Mouse (Mus musculus) kidney, embryonic 15.5 days (tissue): ENCODE data around the gene Vmn1r10. TPM values are rescaled to one million over a fixed set of nuclear protein-coding genes. Genes with fewer than 3 reads are reported as not detected.

ENCODE experiments used
- ATAC-seq: fragments of 200-750 bp; cut with Nextera tagmentation; replicated peaks from 2 replicates; pipeline ENCODE4 v1.8.0; 2017; ENCODE audit warnings: moderate TSS enrichment; ENCODE audit not compliant: low FRiP score
- H3K27ac ChIP-seq: fragments of 300-500 bp; sonication (generic); 2 replicates; pipeline ENCODE4 v1.5.1; 2015; ENCODE audit warnings: mild to moderate bottlenecking, inconsistent platforms
- H3K27me3 ChIP-seq: fragments of 300-500 bp; sonication (generic); 2 replicates; pipeline ENCODE4 v1.6.1; 2015; ENCODE audit warnings: inconsistent platforms
- H3K36me3 ChIP-seq: fragments of 300-500 bp; sonication (generic); 2 replicates; pipeline ENCODE4 v1.6.1; 2015; ENCODE audit warnings: inconsistent platforms
- H3K4me1 ChIP-seq: fragments of 300-500 bp; sonication (generic); 2 replicates; pipeline ENCODE4 v1.6.1; 2015; ENCODE audit warnings: inconsistent platforms
- H3K4me2 ChIP-seq: fragments of 300-500 bp; sonication (generic); 2 replicates; pipeline ENCODE4 v1.6.1; 2015; ENCODE audit warnings: moderate library complexity, mild to moderate bottlenecking, inconsistent platforms
- H3K4me3 ChIP-seq: fragments of 300-500 bp; sonication (generic); replicated peaks from 2 replicates; pipeline ENCODE4 v1.5.1; 2015; ENCODE audit warnings: mild to moderate bottlenecking, inconsistent platforms
- H3K9ac ChIP-seq: fragments of 300-500 bp; sonication (generic); 2 replicates; pipeline ENCODE4 v1.6.1; 2015; ENCODE audit warnings: mild to moderate bottlenecking, inconsistent platforms
- H3K9me3 ChIP-seq: fragments of 300-500 bp; sonication (generic); replicated peaks from 2 replicates; pipeline ENCODE4 v1.6.1; 2016; ENCODE audit warnings: inconsistent platforms
- WGBS: fragments of 180-500 bp; shearing (Covaris S2); methylation state at CpG from one replicate; pipeline ENCODE4 v1.1.7; 2015; ENCODE audit warnings: mixed read lengths; 5-methylcytosine and 5-hydroxymethylcytosine counted together
- polyA plus RNA-seq: library from polyadenylated mRNA; unstranded; fragments of >200 nt; fragmentation: Nextera tagmentation; extraction: Ambion mirVana; gene quantifications from 2 replicates; pipeline ENCODE4 v1.2.1, GENCODE M21; 2015

Gene Vmn1r10
- not detected in 2 replicates for polyA plus RNA-seq

DNA sequence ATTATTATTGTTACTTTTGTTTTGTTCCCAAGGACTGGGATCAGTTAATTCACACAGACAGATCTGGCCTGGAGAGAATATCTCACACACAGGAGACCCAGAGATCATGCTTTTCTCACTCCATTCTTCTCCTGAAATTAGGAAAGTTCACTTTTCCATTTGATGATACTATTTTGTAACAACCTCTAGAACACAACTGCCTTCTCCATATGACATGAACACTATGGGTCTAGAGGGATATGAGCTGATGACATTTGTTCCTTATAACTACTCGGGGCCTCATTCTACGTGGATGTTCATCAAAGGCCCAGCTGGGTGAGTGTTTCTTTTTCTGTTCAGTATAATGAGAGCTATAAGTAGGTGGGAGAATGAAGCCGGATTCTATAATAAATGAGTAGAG lies at the start of gene Vmn1r10:
Gene Vmn1r10, plus strand, starts transcription at position 301 of the 400 bp plus-strand sequence.
- Histone ChIP-seq H3K9me3 (no peaks in the 10 kb centered on the region), H3K27me3 (no peaks in the 10 kb centered on the region), H3K27ac (no peak within 1 kb of the TSS), H3K4me2 (no peak within 1 kb of the TSS), H3K4me1 (no peaks in the 10 kb centered on the region), H3K4me3 (no peak within 1 kb of the TSS), H3K9ac (no peak within 1 kb of the TSS), H3K36me3 (no peaks in the 10 kb centered on the region)
- ATAC-seq = no peak
- WGBS = 87% methylated on average over 3 of the region's 3 CpGs

- no peak overlapping the region for H3K9ac ChIP-seq
- no peak overlapping the region for H3K27ac ChIP-seq
- no peaks in the 10 kb centered on the region for H3K36me3 ChIP-seq
- no peaks in the 10 kb centered on the region for H3K27me3 ChIP-seq
- H3K9me3 ChIP-seq = no peaks in the 10 kb centered on the region
- H3K4me2 ChIP-seq = no peak overlapping the region
- no peaks in the 10 kb centered on the region for H3K4me1 ChIP-seq
- ATAC-seq = no peak
- no peak overlapping the region for H3K4me3 ChIP-seq
Measured at GRCm38 (mm10) chr6:57063730-57064129, 45.5 kb upstream of the Vmn1r10 start.

GRCm38 (mm10) chr6:57066487-57066886 lies 42.8 kb upstream of the Vmn1r10 start, which contains the start of gene Vmn1r9:
Gene Vmn1r9, plus strand, starts transcription at chr6:57066787.
- H3K9me3 ChIP-seq = no peaks in the 10 kb centered on the region
- H3K27ac ChIP-seq = no peak within 1 kb of the TSS
- WGBS = 82% methylated on average over 2 of the region's 2 CpGs
- no peak within 1 kb of the TSS for H3K4me3 ChIP-seq
- H3K4me2 ChIP-seq = no peak within 1 kb of the TSS
- ATAC-seq = no peak
- no peak within 1 kb of the TSS for H3K9ac ChIP-seq
- no peaks in the 10 kb centered on the region for H3K36me3 ChIP-seq
- no peaks in the 10 kb centered on the region for H3K27me3 ChIP-seq
- no peaks in the 10 kb centered on the region for H3K4me1 ChIP-seq

GRCm38 (mm10) chr6:57106358-57106757 lies 2.9 kb upstream of the Vmn1r10 start:
- Histone ChIP-seq H3K9ac (no peak overlapping the region), H3K36me3 (no peaks in the 10 kb centered on the region), H3K27me3 (no peaks in the 10 kb centered on the region), H3K27ac (no peak overlapping the region), H3K4me1 (no peaks in the 10 kb centered on the region), H3K4me3 (no peak overlapping the region), H3K4me2 (no peak overlapping the region), H3K9me3 (no peaks in the 10 kb centered on the region)
- WGBS = 69% methylated on average over 1 of the region's 1 CpGs
- ATAC-seq = no peak

GRCm38 (mm10) chr6:57133155-57133554 lies 23.9 kb downstream of the Vmn1r10 start, which contains the start of gene Vmn1r11:
Gene Vmn1r11, plus strand, starts transcription at chr6:57133455.
- Histone ChIP-seq H3K36me3 (no peaks in the 10 kb centered on the region), H3K4me3 (no peak within 1 kb of the TSS), H3K27me3 (no peaks in the 10 kb centered on the region), H3K4me1 (no peaks in the 10 kb centered on the region), H3K9me3 (no peaks in the 10 kb centered on the region), H3K27ac (no peak within 1 kb of the TSS), H3K9ac (no peak within 1 kb of the TSS), H3K4me2 (no peak within 1 kb of the TSS)
- 69% methylated on average over 1 of the region's 1 CpGs for WGBS
- no peak for ATAC-seq

DNA sequence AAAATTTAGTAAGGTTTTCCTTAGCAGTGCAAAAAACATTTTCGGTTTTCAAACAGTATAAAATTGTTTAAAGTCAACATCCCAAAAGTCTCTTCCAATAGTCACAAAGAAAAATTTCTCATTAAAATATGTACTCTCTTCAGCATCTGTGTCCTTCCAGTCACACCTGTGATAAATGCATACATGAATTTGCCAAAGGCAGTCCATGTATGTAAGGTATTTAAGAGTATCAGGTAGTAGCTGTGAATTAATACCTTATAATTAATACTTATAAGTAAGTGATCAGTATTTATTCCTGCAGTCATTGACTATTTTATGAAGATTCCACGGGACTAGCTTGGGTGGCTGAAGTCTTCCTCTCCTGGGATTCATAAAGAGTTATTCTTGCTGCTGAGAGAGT lies 47.4 kb downstream of the Vmn1r10 start, which contains the start of gene Vmn1r12:
Gene Vmn1r12, plus strand, starts transcription at position 301 of the 400 bp plus-strand sequence.
- no peak within 1 kb of the TSS for H3K9ac ChIP-seq
- no peak for ATAC-seq

More for the DNA sequence above, 47.4 kb downstream of the Vmn1r10 start, which contains the start of gene Vmn1r12:
- WGBS = 85% methylated on average over 2 of the region's 2 CpGs
- Histone ChIP-seq H3K27ac (no peak within 1 kb of the TSS), H3K27me3 (no peaks in the 10 kb centered on the region), H3K4me2 (no peak within 1 kb of the TSS), H3K4me1 (no peaks in the 10 kb centered on the region), H3K36me3 (no peaks in the 10 kb centered on the region), H3K9me3 (no peaks in the 10 kb centered on the region), H3K4me3 (no peak within 1 kb of the TSS)

Other genes starting within 250 kb of the Vmn1r10 start
- 61.5 and 64.9 TPM in 2 replicates for gene Nt5c3, start 185.5 kb upstream of the Vmn1r10 start, polyA plus RNA-seq
- gene Vmn1r4, start 185.4 kb upstream of the Vmn1r10 start, polyA plus RNA-seq = 0.28 and 0.39 TPM in 2 replicates
- gene Vmn1r5, start 139.2 kb upstream of the Vmn1r10 start, polyA plus RNA-seq = not detected in 2 replicates
- gene Vmn1r6, start 112.2 kb upstream of the Vmn1r10 start, polyA plus RNA-seq = not detected in 2 replicates
- not detected in 2 replicates for gene Vmn1r7, start 84.1 kb upstream of the Vmn1r10 start, polyA plus RNA-seq
- not detected in 2 replicates for gene Vmn1r8, start 77.2 kb upstream of the Vmn1r10 start, polyA plus RNA-seq
- not detected in 2 replicates for gene Vmn1r9, start 42.7 kb upstream of the Vmn1r10 start, polyA plus RNA-seq
- not detected in 2 replicates for gene Vmn1r11, start 24.0 kb downstream of the Vmn1r10 start, polyA plus RNA-seq
- not detected in 2 replicates for gene Vmn1r12, start 47.5 kb downstream of the Vmn1r10 start, polyA plus RNA-seq
- gene Vmn1r13, start 93.8 kb downstream of the Vmn1r10 start, polyA plus RNA-seq = not detected in 2 replicates
- gene Vmn1r14, start 122.2 kb downstream of the Vmn1r10 start, polyA plus RNA-seq = not detected in 2 replicates
- not detected in 2 replicates for gene Vmn1r15, start 148.5 kb downstream of the Vmn1r10 start, polyA plus RNA-seq
- not detected in 2 replicates for gene Vmn1r16, start 220.0 kb downstream of the Vmn1r10 start, polyA plus RNA-seq